Mouse (Mus musculus) A20 (cell line): Measurements from ENCODE around the gene Lrrc28.

Experiments used
- DNase-seq: peaks from one replicate; pipeline ENCODE4 v3.0.0-alpha.2; 2011; ENCODE audit warnings: low read depth, low spot score

The Lrrc28 gene

GRCm38 (mm10) chr7:67493795-67494687 is 151.0 kb downstream of the Lrrc28 start:
- no peak for DNase-seq

- no peak for DNase-seq
These were observed 157.1 kb downstream of the Lrrc28 start for GRCm38 (mm10) chr7:67487889-67488411.

DNA sequence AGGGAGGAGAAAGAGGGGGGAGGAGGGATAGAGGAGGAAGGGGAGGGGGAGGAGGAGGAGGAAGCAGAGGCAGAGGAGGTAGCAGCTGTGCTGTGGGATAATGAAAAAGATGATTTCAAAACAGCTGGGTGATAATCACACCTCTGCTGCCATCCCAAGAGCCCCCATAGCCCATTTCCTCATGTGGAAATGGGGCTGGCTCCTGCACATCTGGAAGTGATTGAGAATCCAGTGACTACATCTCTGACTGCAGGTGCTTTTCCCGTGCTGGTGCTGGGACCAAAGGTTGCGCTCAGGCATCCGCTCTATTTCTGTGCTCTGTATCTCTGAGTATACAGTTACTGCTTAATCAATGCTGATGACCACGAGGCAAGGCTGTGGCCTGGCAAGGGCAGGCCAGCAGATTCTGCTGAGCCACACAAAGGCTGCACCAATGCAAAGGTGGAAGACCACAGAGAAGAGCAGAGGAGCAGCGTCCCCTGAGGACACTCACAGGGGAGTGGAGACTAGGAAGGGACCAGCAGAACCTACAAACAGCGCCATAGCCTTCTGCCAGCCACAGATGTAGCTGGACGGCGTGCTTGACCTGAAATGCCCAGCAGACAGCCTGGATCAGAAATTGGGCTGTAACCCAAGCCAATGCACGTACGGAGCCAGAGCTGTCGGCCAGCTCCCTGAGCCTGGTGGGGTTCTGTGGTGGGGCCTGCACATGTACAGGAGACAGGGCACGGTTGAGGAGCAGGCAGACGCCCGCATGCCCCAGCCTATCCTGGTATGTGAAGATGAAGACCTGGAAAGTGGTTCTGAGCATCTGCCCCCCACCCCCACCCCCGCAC is 157.9 kb downstream of the Lrrc28 start:
- DNase-seq = no peak

GRCm38 (mm10) chr7:67486417-67486816 is 158.7 kb downstream of the Lrrc28 start:
- no peak for DNase-seq

- no peak for DNase-seq
These were observed 161.4 kb downstream of the Lrrc28 start for GRCm38 (mm10) chr7:67483698-67484097.

DNA sequence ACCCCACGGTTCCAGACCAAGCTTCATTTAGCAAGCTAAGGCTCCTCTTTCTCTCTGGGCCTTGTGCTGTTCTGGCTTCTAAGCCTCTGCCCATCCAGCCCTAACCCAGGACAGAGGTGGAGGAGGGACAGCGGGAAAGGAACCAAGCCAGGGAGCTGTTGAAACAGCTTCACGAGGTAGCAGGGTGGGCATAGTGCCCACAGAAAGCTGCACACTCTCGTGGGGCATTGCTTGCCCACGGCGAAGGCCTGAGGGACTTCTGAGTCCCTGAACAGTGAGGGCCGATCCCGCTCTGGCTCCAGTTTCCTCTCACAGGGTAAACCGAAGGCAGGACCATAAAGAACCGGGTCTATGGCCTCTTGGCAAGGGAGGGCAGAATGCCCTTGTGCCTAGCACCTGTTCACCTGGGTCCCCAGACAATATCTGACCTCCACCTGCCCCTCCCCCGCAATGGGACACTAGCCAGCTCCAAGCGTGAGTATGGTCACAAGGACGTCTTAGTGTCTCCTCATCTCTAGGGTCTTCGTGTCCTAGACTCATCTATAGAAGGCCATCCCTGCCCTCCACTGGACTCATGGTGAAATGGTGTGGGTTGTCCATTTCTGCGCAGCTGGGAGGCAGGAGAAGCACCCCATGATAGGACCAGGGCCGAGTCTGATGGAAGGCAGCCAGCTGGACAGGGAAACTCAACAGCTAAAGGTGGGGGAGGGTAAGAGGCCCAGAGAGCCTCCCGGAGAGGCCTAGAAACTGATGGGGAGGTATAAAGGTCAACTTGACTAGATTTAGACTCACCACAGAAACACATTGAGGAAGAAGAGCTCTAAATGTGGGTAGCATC is 165.3 kb downstream of the Lrrc28 start:
- no peak for DNase-seq

GRCm38 (mm10) chr7:67479168-67479567 is 165.9 kb downstream of the Lrrc28 start:
- no peak for DNase-seq

DNA sequence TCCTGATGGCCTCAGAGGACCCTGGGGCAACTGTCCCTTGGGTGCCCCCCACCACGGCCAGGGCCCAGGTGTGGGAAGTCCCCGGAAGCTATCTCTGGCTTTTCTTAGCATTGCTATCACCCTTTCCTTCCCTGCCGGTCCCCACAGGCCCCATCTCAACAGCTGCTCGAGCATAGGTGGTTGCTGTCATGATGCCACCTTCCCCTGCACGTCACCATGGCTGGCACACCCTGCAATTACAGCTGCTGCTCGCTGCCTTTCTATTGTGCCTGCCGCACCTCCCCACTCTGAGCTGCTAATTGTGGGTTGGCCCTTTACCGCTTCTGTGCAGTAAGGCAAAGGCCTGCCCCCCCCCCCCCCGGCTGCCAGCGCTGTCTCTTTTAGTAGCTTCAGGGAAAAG is 167.1 kb downstream of the Lrrc28 start:
- DNase-seq = peak; percentile 44

DNA sequence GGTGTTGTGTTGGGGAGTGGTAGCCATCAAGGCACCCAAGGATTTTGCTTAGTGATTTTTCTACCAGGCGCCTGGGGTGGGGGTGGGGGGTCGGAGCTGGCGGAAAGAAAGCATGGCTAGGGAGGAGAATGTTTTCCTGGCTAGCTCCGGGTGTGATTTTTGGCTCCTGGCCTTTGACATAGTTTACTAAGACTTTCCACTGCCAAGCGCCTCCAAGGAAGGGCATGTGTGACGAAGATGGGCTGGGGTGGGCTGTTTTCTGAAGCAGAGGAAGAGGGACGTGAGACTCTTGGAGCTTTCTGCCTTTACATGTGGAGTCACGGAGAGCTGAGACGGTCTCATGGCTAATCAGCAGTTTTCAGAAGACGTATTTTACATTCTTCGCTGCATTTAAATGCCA is 173.8 kb downstream of the Lrrc28 start:
- no peak for DNase-seq

- no peak for DNase-seq
These were observed 176.2 kb downstream of the Lrrc28 start for GRCm38 (mm10) chr7:67468802-67469408.

GRCm38 (mm10) chr7:67468180-67468579 is 176.9 kb downstream of the Lrrc28 start:
- DNase-seq = no peak

GRCm38 (mm10) chr7:67466322-67466721 is 178.7 kb downstream of the Lrrc28 start:
- no peak for DNase-seq

- peak; percentile 74 for DNase-seq
These were observed 180.4 kb downstream of the Lrrc28 start for GRCm38 (mm10) chr7:67464633-67465032.

- peak; percentile 37 for DNase-seq
These were observed 181.5 kb downstream of the Lrrc28 start for GRCm38 (mm10) chr7:67463565-67463964.
